Mouse (Mus musculus) megakaryocyte, adult 5-6 weeks (primary cell): ENCODE results near the gene Usp30. TPM values are rescaled to one million over a fixed set of nuclear protein-coding genes. Genes with fewer than 3 reads are reported as not detected.

ENCODE experiments used
- ATAC-seq: 2 replicates; pipeline ENCODE4 v1.8.0; 2016; ENCODE audit warnings: mild to moderate bottlenecking, inconsistent platforms; ENCODE audit not compliant: poor library complexity, severe bottlenecking
- total RNA-seq, 2 experiments: library from RNA; stranded (forward) in 1 of 2; stranded (reverse) in 1 of 2; fragments of 153-499, 151-499 nt in 1 of 2; fragments of 221-1000, 200-1000 nt in 1 of 2; gene quantifications; 2 replicates each; pipeline versions ENCODE4 v1.2.3 to v1.2.4; 2015 to 2017

Gene Usp30
- 2.8 and 7.2 TPM in 2 replicates for total RNA-seq (2015)
- total RNA-seq (2017), result 3.5 and 4.7 TPM in 2 replicates

DNA sequence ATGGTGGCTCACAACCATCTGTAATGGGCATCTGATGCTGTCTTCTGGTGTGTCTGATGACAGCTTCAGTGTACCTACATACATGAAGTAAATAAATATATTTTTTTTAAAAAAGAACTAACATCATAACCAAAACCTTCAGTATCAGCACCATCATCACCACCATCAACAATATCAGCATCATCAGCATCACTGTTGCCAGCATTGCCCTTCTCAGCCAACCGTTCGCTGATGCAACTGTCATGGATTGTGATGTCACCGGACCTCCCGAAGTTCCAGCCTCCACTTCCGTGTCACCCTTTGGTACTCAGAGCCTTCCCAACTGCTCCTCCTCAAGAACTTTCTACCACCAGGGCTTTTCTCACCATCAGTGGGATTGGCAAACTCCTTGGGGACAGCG lies at the start of gene Usp30:
TSS of gene Usp30 (plus strand) at position 301 of the 400 bp plus-strand sequence.
- ATAC-seq, result no peak

DNA sequence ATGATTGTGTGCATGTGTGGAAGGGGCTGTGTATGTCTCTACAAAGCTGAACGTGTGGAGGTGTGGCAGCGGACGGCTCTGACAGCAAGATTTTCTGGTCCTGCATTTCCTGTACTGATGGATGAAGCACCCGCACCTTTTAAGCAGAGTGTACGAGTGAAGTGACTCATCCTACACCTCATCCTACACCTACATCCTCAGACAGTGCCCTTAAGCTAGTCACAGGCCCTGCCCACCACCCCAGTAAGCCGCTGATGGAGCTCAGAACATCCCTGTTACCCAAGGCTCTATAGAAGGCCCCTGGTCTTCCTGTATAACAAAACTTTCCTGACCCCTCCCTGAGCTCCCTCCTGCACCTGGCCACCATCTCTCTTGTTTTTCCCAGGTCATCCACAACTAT lies 40.9 kb upstream of the Usp30 start:
- ATAC-seq, result no peak

DNA sequence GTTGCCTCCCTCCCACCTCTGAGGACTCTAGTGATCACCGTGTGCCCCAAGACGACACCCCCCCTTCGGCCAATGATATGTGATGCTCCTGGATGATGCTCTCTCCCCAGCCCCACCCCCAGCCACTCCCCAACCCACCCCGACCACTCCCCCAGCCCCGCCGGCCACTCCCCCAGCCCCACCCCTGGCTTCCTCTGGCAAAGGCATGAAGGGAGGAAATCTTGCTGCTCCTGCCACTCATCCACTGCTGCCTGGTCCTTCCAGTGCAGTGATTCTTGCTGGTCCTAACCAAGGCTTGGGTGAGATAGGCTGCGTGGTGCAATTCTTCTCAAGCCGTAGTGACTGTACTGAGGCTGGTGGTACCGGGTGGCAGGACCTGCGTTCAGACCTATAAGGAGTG lies 40.4 kb upstream of the Usp30 start:
- no peak for ATAC-seq

DNA sequence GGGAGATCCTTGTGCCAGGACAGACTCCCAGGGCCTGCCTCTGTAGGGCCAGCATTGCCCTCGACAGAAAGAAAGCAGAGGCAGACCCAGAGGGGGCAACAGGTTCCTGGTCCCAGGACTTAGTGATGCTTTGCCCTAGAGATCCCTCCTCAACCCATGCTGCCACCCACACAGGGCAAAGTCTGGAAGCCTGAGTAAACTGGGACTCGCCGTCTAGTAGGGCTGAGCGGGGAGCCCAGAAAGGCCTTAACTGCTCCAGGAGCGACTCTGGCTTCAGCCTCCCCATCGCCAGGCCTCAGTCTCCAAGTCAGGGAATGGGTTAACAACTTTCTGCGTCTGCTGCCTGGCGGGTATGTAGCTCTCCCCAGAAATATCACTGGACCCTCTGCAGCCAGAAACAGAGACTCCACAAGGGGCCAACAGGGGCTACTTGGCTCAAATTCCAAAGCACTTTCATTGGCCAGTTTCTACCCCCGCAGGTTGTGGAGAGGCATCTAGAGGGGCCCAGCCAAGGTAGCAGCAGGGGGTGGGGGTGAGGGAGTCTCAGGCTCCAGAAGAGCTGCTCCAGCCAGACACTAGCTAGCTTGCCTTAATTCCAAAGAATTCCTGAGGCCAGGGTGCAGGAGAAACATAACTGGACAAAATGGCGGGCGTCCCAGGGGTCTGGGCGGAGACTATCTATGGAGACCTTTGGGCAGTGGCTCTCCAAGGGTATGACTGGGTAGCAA lies 37.9 kb upstream of the Usp30 start:
- ATAC-seq, result no peak

DNA sequence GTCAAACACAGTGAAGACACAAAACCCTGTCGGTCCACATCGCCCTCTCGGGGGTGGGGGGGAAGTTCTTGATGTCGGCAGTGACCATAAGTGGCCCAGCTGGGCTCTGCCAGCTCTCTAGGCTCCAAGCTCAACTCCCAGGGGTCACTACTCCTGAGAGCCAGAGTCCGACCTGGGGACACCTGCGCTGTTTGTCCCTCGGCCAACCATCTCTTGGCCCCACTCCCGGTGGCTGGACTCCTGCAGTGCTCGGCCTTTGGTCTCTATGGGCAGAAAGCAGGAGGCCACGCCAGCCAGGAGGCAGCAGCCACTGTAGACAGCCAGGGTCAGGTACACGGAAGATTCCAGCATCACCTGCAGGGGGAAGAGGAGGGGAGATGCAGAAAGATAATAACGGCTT lies 37.1 kb upstream of the Usp30 start:
- no peak for ATAC-seq

DNA sequence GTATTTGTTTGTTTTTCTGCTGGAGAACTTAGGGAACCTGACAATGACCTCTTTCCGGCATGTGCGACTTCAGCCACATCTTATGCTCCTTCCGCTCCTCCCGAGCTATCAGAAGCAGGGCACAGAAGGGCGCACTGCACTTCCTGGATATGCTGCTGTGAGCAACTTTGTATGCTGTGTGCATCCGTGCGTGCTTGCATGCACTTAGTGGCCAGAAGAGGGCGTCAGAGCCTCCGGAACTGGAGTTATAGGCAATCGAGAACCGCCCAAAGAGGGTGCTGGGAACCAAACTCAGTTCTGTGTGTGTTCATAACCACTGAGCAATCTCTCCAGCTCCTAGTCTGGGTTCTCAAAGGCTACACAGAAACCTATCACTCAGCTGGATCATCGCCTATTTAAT lies 34.6 kb upstream of the Usp30 start:
- ATAC-seq, result no peak

DNA sequence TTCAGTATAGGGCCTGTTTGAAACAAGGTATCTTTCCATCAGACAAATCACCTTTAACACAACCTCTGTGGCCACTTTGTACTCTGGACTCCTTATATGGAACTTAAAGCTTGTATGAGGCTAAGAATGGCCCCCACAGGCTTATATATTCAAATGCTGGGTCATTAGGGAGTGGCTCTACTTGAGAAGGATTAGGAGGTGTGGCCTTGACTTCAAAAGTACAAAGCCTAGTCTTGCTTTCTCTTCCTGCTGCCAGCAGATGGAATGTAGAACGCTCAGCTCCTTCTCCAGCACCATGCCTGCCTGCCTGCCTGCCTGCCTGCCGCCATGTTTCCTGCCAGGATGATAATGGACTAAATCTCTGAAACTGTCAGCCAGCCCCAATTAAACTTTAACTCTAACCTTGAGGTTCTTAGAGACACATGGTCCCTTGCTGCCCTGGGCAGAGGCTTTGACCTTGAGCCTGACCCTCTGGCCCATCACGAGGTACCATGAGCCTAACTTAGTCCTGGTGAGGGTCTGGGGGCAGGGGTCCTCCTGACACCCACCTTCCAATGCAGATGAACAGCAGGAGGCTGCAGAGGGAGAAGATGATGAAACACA lies 33.0 kb upstream of the Usp30 start:
- ATAC-seq, result no peak

DNA sequence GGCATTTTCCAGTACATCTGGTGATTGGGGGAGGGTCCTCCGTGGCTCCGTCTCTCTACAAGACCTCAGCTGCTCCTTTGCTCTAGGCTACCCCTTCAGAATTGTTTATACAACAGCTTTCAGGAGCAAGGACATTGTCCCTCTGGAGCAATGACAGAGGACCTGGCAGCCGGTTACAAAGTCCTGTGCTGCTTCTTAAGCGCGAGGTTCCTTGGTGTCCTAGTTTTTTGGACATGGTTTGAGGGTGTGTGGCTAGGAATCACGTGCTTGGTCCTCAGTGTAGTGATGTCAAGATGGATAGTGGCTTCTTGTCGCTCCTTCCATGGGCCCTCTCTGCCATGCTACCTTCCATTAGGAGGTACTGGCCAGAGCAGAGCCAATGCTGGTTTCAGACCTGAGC lies 30.9 kb upstream of the Usp30 start:
- no peak for ATAC-seq

DNA sequence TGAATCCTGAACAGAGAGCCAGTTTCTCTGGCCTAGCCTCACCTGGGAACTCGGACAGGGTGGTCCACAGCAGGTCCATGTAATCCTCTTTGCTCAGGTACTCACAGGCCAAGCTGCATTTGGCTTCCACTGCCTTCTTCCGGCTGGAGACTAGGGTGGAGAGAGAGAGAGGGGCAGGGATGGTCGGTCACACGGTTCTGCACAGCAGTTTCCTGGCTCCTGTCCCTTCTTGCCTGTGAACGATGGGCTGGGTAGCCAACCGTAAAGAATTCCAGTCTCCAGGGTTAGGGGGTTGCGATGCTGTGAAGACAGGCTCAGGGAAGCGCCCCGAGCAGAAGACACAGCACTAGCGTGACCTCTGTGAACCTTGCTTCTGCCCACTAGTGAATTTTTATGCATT lies 30.1 kb upstream of the Usp30 start:
- ATAC-seq, result no peak

DNA sequence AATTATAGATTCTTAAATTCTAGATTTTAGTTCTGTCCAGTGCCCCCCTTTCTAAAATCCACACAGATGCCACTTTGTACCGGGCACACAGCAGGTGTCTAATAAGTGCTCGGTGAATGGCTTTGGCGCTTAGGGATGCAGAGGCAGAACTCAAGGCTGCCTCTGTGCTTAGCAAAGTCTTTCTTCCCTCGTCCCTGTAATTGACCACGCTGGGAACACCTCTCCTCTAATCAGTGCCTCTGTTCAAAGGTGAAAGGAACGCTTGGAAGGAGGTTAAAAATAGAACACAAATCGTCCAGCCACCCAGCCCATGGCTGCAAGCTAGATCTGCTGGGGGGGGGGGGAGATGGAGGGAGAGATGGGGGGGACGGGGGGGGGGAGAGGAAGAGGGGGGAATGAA lies 24.8 kb upstream of the Usp30 start:
- ATAC-seq, result no peak

DNA sequence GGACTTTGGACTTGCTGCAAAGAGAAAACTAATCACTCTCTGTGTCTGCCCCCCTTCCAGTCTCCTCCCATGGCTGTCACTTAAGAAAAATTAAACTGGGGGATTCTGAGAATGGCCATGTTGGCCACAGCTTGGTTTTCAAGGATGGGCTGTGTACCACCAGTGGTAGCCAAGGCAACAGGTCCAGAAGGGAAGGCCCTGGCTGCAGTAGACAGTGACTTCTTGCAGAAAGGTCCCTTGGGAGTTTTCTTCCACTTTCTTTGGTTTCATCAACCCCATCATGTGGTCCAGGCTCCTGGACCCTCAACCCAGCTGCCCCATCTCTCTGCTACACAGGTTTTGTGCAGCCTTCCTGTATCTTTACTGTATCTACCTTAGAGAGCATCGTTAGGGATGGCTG lies 24.4 kb upstream of the Usp30 start:
- no peak for ATAC-seq

DNA sequence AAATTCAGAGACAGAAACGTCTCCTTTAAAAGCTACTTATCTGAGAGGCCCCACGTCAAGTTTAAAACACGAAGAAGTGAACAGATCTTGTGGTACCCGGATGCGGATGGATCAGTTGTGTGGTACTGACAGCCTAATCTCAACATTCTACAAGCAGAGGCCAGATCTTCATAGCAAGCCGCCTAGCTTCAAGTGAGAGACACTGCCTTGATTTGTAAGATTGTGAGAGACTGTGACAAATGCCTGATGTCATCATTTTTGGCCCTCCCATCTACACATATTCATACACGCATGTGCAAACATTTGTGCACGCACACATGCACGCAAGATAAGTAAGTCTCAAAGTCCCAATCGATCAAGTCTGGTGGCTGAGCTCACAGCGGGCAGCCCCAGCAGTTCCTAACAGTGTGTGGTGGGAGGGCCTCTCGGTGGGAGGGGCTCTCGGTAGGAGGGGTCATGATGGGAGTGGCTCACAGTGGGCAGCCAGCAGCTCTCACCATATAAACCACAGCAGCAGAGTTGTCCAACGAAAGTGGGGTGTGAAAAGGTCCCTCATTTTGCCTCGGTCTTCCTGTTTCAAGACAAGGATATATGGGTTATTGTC lies 23.8 kb upstream of the Usp30 start:
- peak; percentile 79 for ATAC-seq

DNA sequence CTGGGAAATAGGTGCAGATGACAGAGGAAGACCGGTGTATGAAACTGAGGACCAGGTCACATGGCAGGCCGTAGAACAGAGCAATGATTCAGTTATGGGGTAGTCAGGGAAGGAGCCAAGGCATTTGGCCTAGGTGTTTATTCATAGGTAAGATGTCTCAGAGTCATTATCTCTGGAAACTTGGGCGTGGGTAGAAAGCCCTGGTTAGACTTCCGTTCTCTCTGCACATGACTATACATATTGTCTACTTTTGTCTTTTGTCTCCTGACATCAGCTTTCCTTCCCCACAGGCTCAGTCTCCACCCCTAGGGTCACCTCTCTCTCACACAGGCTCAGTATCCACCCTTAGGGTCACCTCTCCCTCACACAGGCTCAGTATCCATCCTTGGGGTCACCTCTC lies 21.5 kb upstream of the Usp30 start:
- no peak for ATAC-seq

DNA sequence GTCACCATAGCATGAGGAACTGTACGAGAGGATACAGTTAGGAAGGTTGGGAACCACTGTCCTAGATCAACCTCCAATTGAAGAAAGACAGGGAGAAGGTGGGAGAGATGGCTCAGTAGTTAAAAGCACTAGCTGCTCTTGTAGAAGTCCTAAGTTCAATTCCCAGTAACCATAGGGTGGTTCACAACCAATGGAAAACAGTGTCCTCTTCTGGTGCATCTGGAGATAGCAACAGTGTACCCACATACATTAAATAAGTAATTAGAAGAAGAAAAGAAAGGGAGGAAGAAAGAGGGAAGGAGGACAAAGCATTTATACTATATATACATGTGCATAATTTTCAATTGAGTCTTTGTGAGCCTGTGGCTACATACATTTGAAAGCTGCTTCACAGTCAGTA lies 20.1 kb upstream of the Usp30 start:
- no peak for ATAC-seq

DNA sequence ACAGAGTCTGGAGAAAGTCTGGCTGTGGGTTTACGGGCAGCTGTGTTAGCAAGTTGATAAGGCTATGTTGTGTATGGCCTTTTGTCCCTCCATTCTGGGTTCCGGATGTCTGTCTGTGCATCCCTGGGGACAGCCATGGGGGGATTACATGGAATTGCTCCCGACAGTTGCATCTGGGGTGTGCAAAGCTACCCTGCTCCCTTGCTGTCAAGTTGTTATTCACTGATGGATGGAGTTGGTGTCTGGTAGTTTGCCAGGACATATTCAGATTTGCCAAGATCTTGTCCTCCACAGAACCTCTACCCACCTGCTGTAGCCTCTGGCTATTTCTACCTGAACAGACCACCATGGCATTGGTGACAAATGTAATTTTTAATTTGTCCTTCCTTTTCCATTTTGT lies 19.1 kb upstream of the Usp30 start:
- no peak for ATAC-seq

DNA sequence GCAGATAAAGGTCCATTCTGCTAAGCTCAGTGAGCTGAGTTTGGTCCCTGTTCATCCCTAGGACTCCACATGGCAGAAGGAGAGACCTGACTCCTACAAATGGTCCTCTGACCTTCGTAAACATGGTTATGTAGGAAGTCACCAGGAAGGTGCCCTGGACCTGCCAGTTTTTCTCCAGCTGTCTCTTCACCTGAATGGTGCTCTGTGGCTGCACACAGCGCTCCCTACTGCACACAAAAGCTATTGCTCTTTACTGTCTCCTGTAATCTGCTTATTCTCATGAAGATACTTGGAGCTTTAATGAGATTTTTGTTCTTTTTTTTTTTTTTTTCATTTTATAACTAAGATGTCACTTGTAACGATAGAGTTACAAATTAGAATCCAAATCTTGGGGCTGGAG lies 18.7 kb upstream of the Usp30 start:
- no peak for ATAC-seq

DNA sequence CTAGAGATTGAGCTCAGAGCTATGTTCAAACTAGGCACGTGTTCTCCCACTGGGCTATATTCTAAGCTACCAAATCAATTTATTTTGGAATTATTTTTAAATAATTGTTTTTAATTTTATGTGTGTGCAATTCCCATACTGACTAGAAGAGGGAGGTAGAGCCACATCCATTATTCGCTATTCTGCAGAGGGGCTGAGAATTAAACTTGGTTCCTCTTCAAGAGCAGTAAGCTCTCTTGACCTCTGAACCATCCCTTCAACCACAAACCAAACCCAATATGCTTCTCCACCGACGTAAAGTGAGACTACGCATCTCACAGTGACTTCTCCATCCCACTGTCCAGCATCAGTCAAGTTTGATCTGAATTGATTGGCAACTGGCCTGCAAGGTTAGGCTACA lies 18.1 kb upstream of the Usp30 start:
- ATAC-seq, result no peak

DNA sequence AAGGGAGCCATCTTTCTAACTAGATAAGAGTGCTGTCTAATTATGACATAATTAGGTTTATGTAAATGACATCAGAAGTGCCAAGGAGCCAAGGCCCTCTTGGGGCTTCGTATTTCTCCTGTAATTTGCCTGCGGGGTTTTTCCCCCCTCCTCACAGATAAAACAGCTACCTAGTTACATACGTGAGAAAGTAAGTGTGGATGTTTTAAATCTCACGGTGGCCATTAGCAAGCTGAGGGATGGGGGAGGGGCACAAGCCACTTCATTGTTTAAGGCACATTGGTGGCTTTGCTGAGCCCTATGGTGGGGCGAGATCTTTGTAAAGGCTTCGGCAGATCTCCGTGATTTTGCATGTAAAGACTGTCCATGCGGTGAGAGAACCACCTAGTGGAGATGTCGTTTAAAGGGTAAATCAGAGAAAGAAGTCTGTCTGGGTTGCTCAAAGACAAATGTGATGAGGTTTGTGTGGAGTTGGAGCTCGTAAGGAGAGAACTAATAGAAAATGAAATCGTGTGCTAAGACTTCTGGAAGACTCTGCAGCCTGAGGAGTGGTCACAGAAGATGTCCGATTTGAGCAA lies 16.4 kb upstream of the Usp30 start:
- ATAC-seq, result no peak

DNA sequence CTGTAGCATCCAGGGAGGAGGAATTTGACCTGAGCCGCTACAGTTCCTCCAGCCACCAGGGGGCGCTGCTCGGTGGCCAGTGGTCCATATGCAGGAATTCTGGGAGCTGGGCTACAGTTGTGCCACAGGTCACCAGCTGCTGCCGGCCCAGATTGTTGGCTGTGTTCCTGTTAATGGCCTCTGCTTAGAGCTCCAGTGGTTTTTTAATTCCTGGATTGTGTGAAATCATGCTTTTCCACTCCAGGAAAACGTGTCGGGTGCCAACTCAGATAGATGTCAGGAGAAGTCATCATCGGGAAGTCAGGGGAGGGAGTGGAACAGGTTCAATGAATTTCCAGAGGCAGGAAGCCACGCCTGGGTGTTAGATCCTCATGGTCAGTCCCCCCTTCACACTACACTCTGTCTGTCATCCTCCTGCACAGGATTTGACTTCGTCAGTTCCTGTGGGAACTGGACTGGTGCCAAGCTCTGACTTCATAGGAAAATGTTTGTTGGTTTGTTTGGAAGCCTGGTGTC lies 13.0 kb upstream of the Usp30 start:
- peak; percentile 56; the same call in 1 of the 2 replicates for ATAC-seq

DNA sequence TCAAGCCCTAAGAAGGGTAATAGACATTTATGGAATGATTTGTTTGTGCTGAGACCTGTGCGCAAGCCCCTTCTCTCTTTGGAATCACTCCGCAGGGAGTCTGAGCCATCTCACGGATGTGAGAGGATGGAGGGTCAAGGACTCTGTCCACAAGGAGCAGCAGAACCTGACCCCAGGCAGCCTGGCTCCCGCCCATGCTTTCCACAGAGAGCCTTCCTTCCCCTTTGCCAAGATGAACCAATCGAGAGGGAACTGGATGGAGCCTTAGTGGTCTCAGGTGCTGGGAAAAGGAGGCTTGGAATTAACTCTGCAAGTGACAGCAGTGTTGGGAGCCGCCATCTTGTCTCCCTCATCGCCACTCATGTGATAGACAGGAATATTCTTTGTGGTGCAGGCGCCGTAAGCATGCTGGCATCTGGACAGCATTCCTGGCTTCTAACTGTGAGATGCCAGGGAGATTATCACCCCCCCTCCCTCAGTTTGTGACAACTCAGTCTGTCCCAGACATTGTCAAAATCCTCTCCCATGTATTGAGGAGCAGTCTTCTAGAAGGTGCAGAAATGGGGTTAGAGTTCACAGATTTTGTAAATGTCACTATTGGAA lies 8.0 kb upstream of the Usp30 start:
- ATAC-seq, result no peak

DNA sequence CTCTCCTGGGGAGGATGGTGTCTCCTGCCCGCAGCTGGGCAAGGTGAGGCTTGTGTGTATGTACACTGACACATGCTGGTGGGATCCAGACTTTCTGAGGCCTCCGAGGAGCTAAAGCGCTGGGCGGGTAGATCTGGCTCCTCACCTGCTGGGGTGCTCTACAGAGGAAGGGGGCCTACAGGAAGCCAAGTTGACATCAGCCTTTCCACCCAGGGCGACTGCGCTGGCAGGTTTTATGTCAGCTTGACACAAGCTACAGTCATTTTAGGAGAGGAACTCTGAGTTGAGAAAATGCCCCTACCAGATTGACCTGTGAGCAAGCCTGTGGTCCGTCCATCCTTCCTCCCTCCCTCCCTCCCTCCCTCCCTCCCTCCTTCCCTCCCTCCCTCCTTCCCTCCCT lies 3.6 kb upstream of the Usp30 start:
- ATAC-seq, result no peak
